Mouse (Mus musculus) hindbrain, embryonic 15.5 days (tissue): ENCODE measurements around the gene Pacs1. TPM values are rescaled to one million over a fixed set of nuclear protein-coding genes. Genes with fewer than 3 reads are reported as not detected.

Source experiments
- ATAC-seq: fragments of 200-750 bp; cut with Nextera tagmentation; 2 replicates; pipeline ENCODE4 v1.8.0; 2017; ENCODE audit warnings: low read depth, moderate number of reproducible peaks, moderate TSS enrichment; ENCODE audit not compliant: low FRiP score
- H3K27ac ChIP-seq: fragments of 300-500 bp; sonication (generic); replicated peaks from 2 replicates; pipeline ENCODE4 v1.5.1; 2015; ENCODE audit warnings: mild to moderate bottlenecking, inconsistent platforms
- H3K27me3 ChIP-seq: fragments of 300-500 bp; sonication (generic); 2 replicates; pipeline ENCODE4 v1.6.1; 2015; ENCODE audit warnings: control low read depth, inconsistent platforms
- H3K36me3 ChIP-seq: fragments of 300-500 bp; sonication (generic); 2 replicates; pipeline ENCODE4 v1.6.1; 2015; ENCODE audit warnings: control low read depth, inconsistent platforms
- H3K4me1 ChIP-seq: fragments of 300-500 bp; sonication (generic); replicated peaks from 2 replicates; pipeline ENCODE4 v1.6.1; 2015; ENCODE audit warnings: control low read depth, inconsistent platforms
- H3K4me2 ChIP-seq: fragments of 300-500 bp; sonication (generic); 2 replicates; pipeline ENCODE4 v1.6.1; 2015; ENCODE audit warnings: moderate library complexity, mild to moderate bottlenecking, inconsistent platforms
- H3K4me3 ChIP-seq: fragments of 300-500 bp; sonication (generic); 2 replicates; pipeline ENCODE4 v1.5.1; 2015; ENCODE audit warnings: mild to moderate bottlenecking, inconsistent platforms
- H3K9ac ChIP-seq: fragments of 300-500 bp; sonication (generic); 2 replicates; pipeline ENCODE4 v1.6.1; 2015; ENCODE audit warnings: inconsistent platforms
- H3K9me3 ChIP-seq: fragments of 300-500 bp; sonication (generic); 2 replicates; pipeline ENCODE4 v1.6.1; 2016; ENCODE audit warnings: control low read depth, inconsistent platforms
- WGBS: fragments of 180-500 bp; shearing (Covaris S2); methylation state at CpG from one replicate; pipeline ENCODE4 v1.1.7; 2015; 5-methylcytosine and 5-hydroxymethylcytosine counted together
- polyA plus RNA-seq: library from polyadenylated mRNA; unstranded; fragments of >200 nt; fragmentation: Nextera tagmentation; extraction: Ambion mirVana; gene quantifications from 2 replicates; pipeline ENCODE4 v1.2.1, GENCODE M21; 2015

The Pacs1 gene
- polyA plus RNA-seq, 1 experiment from 2014 or later: 58.3 TPM

DNA sequence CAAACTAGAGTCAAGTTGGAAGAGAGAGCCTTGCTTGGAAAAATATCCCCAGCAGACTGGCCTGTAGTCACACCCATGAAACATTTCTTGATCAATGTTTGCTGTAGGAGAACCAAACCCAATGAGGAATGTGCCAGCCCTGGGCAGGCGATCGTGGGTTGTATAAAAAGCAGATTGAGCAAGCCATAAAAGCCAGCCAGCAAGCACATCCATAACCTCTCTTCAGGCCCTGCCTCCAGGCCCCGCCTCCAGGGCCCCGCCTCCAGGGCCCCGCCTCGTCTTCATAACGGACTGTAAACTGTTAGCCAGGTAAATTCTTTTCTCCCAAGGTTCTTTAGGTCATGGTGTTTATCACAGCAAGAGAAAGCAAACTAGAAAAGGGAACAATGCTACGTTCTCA is 5.5 kb upstream of the Pacs1 start:
- Histone ChIP-seq H3K4me1 (peaks cover 9% of the 10 kb centered on the region), H3K9me3 (no peaks in the 10 kb centered on the region), H3K36me3 (peaks cover 74% of the 10 kb centered on the region), H3K4me2 (no peak overlapping the region), H3K9ac (no peak overlapping the region), H3K27ac (no peak overlapping the region), H3K4me3 (no peak overlapping the region), H3K27me3 (no peaks in the 10 kb centered on the region)
- 89% methylated on average over 8 of the region's 8 CpGs for WGBS
- no peak for ATAC-seq

DNA sequence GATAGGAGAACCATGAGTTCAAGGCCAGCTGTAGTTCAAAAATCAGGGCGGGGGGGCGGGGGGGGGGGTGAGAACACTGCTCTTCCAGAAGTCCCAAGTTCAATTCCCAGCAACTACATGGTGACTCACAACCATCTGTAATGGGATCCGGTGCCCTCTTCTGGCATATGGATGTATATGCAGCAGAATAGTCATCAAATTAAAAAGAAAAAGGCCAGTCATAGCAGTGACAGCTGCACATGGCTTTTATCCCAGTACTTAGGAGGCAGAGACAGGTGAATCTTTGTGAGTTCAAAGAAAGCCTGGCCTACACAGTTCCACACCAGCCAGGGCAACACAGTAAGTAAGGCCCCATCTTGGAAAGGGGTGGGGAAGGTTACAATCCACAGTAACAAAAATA is 4.2 kb upstream of the Pacs1 start:
- 92% methylated on average over 3 of the region's 3 CpGs for WGBS
- H3K36me3 ChIP-seq: peaks cover 66% of the 10 kb centered on the region
- no peak overlapping the region for H3K27ac ChIP-seq
- no peak overlapping the region for H3K4me3 ChIP-seq
- peaks cover 11% of the 10 kb centered on the region for H3K4me1 ChIP-seq
- no peak for ATAC-seq
- H3K9me3 ChIP-seq: no peaks in the 10 kb centered on the region
- no peak overlapping the region for H3K4me2 ChIP-seq
- no peak overlapping the region for H3K9ac ChIP-seq
- no peaks in the 10 kb centered on the region for H3K27me3 ChIP-seq

DNA sequence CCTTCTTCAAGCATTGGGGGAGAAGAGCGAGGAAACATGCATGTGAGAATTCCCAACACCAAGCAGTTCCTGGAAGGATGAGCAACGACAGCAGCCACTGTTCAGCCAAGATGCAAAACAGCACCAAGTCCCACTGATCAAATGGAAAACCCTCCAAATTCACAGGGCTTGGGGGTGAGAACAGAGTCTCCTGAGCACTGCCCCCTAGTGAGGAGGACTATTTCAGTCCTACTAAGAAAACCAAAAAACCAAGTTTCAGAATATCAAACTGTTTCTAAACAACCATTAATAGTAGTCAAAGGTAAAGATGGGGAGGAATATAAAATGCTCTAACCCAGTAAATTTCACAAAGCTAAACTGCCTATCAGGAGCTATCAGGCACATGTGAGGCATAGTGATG is 3.6 kb upstream of the Pacs1 start:
- no peak overlapping the region for H3K4me3 ChIP-seq
- 85% methylated on average over 2 of the region's 2 CpGs for WGBS
- peaks cover 60% of the 10 kb centered on the region for H3K36me3 ChIP-seq
- no peaks in the 10 kb centered on the region for H3K27me3 ChIP-seq
- no peak overlapping the region for H3K9ac ChIP-seq
- H3K9me3 ChIP-seq: no peaks in the 10 kb centered on the region
- no peak for ATAC-seq
- H3K4me2 ChIP-seq: no peak overlapping the region
- H3K4me1 ChIP-seq: peaks cover 18% of the 10 kb centered on the region
- no peak overlapping the region for H3K27ac ChIP-seq

DNA sequence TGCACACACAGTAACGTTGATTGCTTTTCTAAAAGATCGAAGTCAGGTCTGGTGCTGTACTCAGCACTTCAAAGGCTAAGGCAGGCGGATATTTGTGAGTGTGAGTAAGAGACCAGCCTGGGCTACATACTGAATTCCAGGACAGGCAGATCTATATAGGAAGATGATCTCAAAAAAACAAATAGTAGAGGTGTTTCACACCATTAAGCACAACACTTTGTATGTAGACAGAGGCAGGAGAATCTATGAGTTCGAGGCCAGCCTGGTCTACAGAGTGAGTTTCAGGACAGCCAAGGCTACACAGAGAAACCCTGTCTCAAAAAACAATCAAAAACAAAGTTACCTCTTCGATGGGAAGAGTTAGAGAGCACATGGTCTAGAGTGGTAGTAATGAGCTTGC is 2.8 kb upstream of the Pacs1 start:
- Histone ChIP-seq H3K9ac (no peak overlapping the region), H3K4me1 (peaks cover 26% of the 10 kb centered on the region), H3K4me2 (no peak overlapping the region), H3K36me3 (peaks cover 53% of the 10 kb centered on the region), H3K9me3 (no peaks in the 10 kb centered on the region), H3K27ac (no peak overlapping the region), H3K4me3 (no peak overlapping the region), H3K27me3 (no peaks in the 10 kb centered on the region)
- 93% methylated on average over 5 of the region's 5 CpGs for WGBS
- ATAC-seq: no peak

DNA sequence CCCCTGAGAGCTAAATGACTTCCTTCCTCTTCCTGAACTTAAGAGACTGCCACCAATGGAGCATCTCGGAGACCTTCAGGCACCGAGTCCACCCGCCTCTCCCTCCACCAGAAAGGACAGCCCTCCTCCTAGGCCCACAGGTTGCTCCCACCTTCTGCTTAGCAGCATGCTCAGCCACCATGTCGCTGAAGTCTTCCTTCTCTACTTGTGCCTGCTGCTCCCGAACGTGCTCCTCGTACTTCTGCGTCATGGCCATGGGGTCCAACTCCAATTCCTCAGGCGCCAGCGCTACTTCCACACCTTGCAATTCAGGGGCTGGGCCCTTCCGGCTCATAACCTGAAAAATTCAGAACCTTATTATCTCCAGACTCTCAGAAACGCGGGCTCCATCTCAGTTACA is 1.7 kb upstream of the Pacs1 start:
- Histone ChIP-seq H3K4me1 (peaks cover 36% of the 10 kb centered on the region), H3K27ac (0 out of 2 replicates have a peak overlapping the region, but pooled peaks have one; percentile 94), H3K4me2 (no peak overlapping the region), H3K9me3 (no peaks in the 10 kb centered on the region), H3K27me3 (no peaks in the 10 kb centered on the region), H3K36me3 (peaks cover 48% of the 10 kb centered on the region), H3K4me3 (no peak overlapping the region), H3K9ac (no peak overlapping the region)
- no peak for ATAC-seq
- 94% methylated on average over 12 of the region's 13 CpGs for WGBS

DNA sequence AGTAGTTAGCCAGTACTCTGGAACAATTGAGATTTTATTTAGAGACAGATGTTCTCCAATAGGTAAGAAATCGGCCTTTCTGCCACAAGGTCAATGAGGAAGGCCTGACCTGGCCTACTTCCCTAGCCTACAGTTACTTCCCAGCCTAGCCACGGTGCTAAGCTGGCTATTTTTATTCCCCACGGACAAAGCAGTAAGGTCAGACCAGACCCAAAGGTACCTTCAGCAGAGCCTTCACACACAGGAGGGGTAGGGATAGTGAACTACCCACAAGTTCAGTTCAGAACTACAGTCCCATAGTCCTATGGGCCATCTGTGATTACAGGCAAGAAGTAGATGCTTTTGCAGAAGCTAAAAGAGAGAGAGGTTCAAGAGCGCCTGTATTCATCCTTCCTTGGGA is 997 bp upstream of the Pacs1 start:
- WGBS: 75% methylated on average over 4 of the region's 4 CpGs
- ATAC-seq: no peak
- peaks cover 40% of the 10 kb centered on the region for H3K4me1 ChIP-seq
- peak overlapping the region; percentile 94 for H3K27ac ChIP-seq
- no peaks in the 10 kb centered on the region for H3K27me3 ChIP-seq
- H3K9me3 ChIP-seq: no peaks in the 10 kb centered on the region
- H3K4me3 ChIP-seq: peak overlapping the region; percentile 82
- H3K4me2 ChIP-seq: peak overlapping the region; percentile 73
- H3K36me3 ChIP-seq: peaks cover 41% of the 10 kb centered on the region
- H3K9ac ChIP-seq: no peak overlapping the region

DNA sequence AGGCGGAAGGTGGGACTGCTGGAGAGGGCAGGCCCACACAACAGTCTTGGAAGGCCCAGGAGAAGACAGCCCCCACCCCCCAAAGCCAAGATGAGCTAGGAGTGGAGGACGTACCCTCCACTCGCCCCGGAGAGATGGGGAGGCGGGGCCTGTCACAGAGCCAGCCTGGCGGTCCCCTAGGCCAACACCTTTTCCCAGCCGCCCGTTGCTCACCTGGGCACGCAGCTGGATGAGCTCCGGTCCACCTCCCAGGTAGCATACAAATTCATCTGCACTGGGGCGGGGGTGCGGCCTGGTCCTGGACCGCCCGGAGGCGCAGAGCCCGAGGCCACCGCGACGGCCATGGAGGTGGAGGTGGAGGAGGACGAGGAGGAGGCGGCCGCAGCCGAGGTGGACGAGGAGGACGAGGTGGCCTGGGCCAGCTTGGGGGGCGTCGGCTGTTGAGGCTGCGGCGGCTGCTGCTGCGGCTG is 558 bp downstream of the Pacs1 start:
- 0% methylated on average over 28 of the region's 30 CpGs for WGBS

DNA sequence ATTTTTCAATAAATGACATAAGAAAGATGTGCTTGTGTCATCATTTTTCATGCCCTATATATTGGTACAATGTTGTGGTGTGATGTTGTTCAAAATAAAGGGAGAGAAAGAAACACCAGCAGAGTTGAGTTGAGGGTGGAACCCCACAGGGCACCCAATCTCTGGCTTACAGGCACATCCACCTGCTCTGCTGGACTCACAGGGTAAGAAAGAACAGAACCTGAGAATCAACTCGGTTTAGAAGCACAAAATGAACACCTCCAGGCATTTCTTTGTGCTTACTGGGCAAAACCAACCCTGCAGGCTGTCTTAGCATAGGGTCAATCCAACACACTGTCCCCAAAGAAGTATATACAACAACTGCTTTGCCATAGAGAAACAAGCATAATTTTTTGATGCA is 1.5 kb downstream of the Pacs1 start:
- Histone ChIP-seq H3K4me2 (peak overlapping the region; percentile 73), H3K9me3 (no peaks in the 10 kb centered on the region), H3K4me3 (peak overlapping the region; percentile 82), H3K4me1 (peaks cover 45% of the 10 kb centered on the region), H3K27me3 (no peaks in the 10 kb centered on the region), H3K9ac (no peak overlapping the region), H3K36me3 (peaks cover 22% of the 10 kb centered on the region), H3K27ac (no peak overlapping the region)
- ATAC-seq: no peak
- 34% methylated on average over 1 of the region's 1 CpGs for whole genome bisulfite sequencing

More for the DNA sequence above, 558 bp downstream of the Pacs1 start:
- H3K9ac ChIP-seq: peak overlapping the region; percentile 91
- H3K4me3 ChIP-seq: peak overlapping the region; percentile 82
- no peaks in the 10 kb centered on the region for H3K27me3 ChIP-seq
- ATAC-seq: peak; percentile 64
- peaks cover 45% of the 10 kb centered on the region for H3K4me1 ChIP-seq
- peaks cover 26% of the 10 kb centered on the region for H3K36me3 ChIP-seq
- peak overlapping the region; percentile 73 for H3K4me2 ChIP-seq
- H3K27ac ChIP-seq: peak overlapping the region; percentile 94
- H3K9me3 ChIP-seq: no peaks in the 10 kb centered on the region

DNA sequence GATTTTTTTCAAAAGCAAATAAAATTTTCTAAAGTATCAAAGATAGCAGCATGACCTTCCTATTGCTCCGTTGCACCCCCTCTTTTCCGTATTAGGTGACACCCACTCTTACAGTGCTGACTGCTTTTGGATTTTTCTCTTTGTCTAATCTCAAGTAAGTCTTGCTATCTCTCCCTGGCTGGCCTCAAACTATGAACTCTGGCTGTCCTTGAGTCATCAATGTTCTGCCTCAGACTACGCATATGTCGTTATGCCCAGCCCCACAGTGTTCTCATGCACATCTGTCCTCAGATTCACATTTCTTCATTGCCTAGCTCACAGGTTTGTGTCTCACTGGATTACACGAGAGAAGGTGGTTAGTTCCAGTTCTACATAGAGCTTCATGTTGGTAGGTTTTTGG is 3.5 kb downstream of the Pacs1 start:
- Histone ChIP-seq H3K9ac (no peak overlapping the region), H3K27me3 (no peaks in the 10 kb centered on the region), H3K4me1 (peaks cover 45% of the 10 kb centered on the region), H3K9me3 (no peaks in the 10 kb centered on the region), H3K36me3 (peaks cover 6% of the 10 kb centered on the region), H3K27ac (no peak overlapping the region), H3K4me3 (no peak overlapping the region), H3K4me2 (no peak overlapping the region)
- no peak for ATAC-seq
- WGBS: 90% methylated on average over 5 of the region's 5 CpGs

DNA sequence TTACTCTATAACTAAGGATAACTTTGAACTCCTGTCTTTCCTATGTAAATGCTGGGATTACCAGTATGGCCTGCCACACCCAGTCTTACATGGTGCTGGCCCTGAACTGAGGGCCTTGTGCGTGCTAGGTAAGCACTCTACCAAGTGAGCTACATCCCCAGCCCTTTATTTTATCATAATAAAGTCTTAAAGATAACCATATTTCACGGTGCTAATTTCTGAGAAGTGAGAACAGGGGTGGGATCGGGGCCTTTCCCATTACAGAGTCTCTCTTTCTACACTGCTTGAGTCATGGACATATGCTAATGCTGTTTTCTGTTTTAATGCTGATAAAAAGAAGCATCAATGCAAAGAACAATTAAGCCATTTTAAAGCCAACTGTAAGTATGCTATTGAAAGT is 4.0 kb downstream of the Pacs1 start:
- H3K4me2 ChIP-seq: no peak overlapping the region
- 98% methylated on average over 3 of the region's 3 CpGs for WGBS
- H3K27ac ChIP-seq: no peak overlapping the region
- H3K27me3 ChIP-seq: no peaks in the 10 kb centered on the region
- no peak overlapping the region for H3K4me3 ChIP-seq
- no peaks in the 10 kb centered on the region for H3K9me3 ChIP-seq
- ATAC-seq: no peak
- peaks cover 1% of the 10 kb centered on the region for H3K36me3 ChIP-seq
- H3K4me1 ChIP-seq: peaks cover 41% of the 10 kb centered on the region
- H3K9ac ChIP-seq: no peak overlapping the region

DNA sequence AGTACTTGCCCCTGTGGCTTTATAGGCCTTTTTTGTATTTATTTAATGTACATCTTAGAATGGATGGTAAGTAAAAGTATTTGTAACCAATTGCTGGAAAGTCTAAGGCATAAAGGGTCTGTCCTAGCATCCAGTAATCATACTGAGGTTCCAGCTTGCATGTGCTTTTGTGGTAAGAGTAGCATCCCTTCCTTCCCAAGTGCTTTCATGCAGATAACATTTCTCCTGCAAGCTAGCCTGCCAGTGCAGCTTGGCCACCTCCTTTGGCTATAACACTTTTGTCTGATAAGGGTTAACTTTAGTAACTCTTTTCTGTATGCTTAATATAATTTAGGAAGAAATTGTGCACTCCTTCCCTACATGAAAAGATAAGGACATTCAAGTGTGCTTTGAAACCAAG is 4.9 kb downstream of the Pacs1 start:
- Histone ChIP-seq H3K4me1 (peaks cover 33% of the 10 kb centered on the region), H3K9me3 (no peaks in the 10 kb centered on the region), H3K4me2 (no peak overlapping the region), H3K36me3 (no peaks in the 10 kb centered on the region), H3K4me3 (no peak overlapping the region), H3K9ac (no peak overlapping the region), H3K27ac (no peak overlapping the region), H3K27me3 (no peaks in the 10 kb centered on the region)
- no peak for ATAC-seq

DNA sequence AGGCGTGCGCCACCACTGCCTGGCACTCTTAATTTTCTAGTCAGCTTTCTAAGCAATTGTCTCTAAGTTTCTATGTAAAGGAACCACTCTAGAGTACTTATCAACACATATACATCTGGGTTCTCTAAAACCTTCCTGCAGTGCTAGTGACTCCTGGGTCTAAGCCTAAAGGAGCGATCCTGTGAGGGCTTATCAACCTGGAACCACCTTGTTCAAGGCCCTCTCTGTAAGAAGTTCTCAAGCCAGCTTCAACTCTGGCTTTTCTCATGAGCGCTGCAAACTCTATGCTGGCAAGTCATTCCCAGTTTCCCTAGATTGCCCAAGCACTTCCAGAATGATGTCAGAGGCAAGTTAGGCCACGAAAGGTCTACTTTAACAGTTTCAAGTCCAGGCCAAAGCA is 5.9 kb downstream of the Pacs1 start:
- 95% methylated on average over 5 of the region's 5 CpGs for WGBS
- Histone ChIP-seq H3K36me3 (no peaks in the 10 kb centered on the region), H3K27me3 (no peaks in the 10 kb centered on the region), H3K9me3 (no peaks in the 10 kb centered on the region), H3K27ac (no peak overlapping the region), H3K4me3 (no peak overlapping the region), H3K4me2 (no peak overlapping the region), H3K4me1 (peaks cover 32% of the 10 kb centered on the region), H3K9ac (no peak overlapping the region)
- ATAC-seq: no peak

DNA sequence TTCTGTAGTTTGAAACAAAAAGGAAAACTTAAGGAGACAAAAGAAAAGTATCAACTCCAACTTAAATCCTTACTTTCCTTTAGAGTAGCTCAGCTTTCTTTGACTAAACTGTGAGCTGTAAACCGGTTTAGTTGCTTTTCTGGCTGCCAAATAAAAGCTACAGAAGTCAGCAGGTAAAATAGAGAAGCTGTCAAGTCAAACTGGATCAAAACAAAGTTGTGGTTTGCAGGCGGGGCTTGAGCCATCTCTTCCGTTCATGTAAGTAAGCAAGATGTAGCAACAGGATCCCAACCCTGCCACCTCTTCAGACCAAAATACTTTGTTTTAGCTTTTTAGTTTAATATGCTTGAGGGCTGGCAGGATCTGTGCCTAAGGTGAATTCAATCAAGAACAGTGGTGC is 15.8 kb downstream of the Pacs1 start:
- no peaks in the 10 kb centered on the region for H3K4me1 ChIP-seq
- ATAC-seq: no peak
- H3K27me3 ChIP-seq: no peaks in the 10 kb centered on the region
- H3K36me3 ChIP-seq: no peaks in the 10 kb centered on the region
- 54% methylated on average over 3 of the region's 3 CpGs for WGBS
- H3K27ac ChIP-seq: no peak overlapping the region
- no peaks in the 10 kb centered on the region for H3K9me3 ChIP-seq
- no peak overlapping the region for H3K4me2 ChIP-seq
- H3K4me3 ChIP-seq: no peak overlapping the region
- H3K9ac ChIP-seq: no peak overlapping the region
